Mouse (Mus musculus) macrophage (primary cell): Measurements from ENCODE around the gene Hist1h2ae. TPM values are rescaled to one million over a fixed set of nuclear protein-coding genes. Genes with fewer than 3 reads are reported as not detected.
A peak's percentile ranks its signal among the peaks of the same experiment; 100 is the strongest.
"Not testable (repeated sequence)": the region's sequence is repeated elsewhere in the genome, so short reads cannot be mapped to it uniquely, and the experiment has no call there.

Source experiments
- H3K27ac ChIP-seq: fragments of 350-480 bp; formaldehyde crosslinking; 2 replicates; pipeline ENCODE4 v1.9.0; 2021
- H3K36me3 ChIP-seq: fragments of 350-480 bp; formaldehyde crosslinking; 2 replicates; pipeline ENCODE4 v1.9.0; 2021; ENCODE audit errors: inconsistent target
- H3K4me3 ChIP-seq: fragments of 350-480 bp; formaldehyde crosslinking; 2 replicates; pipeline ENCODE4 v1.9.0; 2021; ENCODE audit errors: inconsistent target
- H3K79me2 ChIP-seq: fragments of 350-480 bp; formaldehyde crosslinking; 2 replicates; pipeline ENCODE4 v1.9.0; 2021; ENCODE audit errors: inconsistent target
- WGBS: methylation state at CpG from one replicate; pipeline ENCODE4 v1.1.7; 2026; ENCODE audit warnings: inconsistent platforms; ENCODE audit not compliant: missing documents; 5-methylcytosine and 5-hydroxymethylcytosine counted together
- polyA plus RNA-seq: library from polyadenylated mRNA; stranded (reverse); fragments of 250-400 nt; gene quantifications from 3 replicates; pipeline ENCODE4 v1.2.4, GENCODE M21; 2018; ENCODE audit warnings: inconsistent platforms

Gene Hist1h2ae
- polyA plus RNA-seq, 1 experiment from 2014 or later = 0.70 TPM

DNA sequence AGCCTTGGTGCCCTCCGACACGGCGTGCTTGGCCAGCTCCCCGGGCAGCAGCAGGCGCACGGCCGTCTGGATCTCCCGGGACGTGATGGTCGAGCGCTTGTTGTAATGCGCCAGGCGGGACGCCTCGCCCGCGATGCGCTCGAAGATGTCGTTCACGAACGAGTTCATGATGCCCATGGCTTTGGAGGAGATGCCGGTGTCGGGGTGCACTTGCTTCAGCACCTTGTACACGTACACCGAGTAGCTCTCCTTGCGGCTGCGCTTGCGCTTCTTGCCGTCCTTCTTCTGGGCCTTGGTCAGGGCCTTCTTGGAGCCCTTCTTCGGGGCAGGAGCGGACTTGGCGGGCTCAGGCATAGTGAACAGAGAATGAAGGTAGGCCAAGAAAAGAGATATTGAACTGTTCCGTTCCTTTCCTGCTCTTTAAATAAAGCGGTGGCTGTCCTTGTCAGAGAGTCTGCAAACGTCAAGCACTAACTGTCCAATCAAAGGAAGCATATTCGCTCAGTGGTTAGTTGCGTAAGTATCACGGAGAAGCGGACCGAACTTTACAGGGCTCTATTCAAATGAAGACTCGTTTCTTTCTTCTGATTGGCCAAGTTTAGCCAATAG, 27.9 kb downstream of the Hist1h2ae start, which contains the start of gene Hist1h2bh:
Gene Hist1h2bh (minus strand): TSS at position 394 of the 609 bp plus-strand sequence.
- H3K4me3 ChIP-seq = peak within 1 kb of the TSS; percentile 43
- not testable (repeated sequence) for H3K36me3 ChIP-seq
- 2% methylated on average over 18 of the region's 42 CpGs for WGBS

DNA sequence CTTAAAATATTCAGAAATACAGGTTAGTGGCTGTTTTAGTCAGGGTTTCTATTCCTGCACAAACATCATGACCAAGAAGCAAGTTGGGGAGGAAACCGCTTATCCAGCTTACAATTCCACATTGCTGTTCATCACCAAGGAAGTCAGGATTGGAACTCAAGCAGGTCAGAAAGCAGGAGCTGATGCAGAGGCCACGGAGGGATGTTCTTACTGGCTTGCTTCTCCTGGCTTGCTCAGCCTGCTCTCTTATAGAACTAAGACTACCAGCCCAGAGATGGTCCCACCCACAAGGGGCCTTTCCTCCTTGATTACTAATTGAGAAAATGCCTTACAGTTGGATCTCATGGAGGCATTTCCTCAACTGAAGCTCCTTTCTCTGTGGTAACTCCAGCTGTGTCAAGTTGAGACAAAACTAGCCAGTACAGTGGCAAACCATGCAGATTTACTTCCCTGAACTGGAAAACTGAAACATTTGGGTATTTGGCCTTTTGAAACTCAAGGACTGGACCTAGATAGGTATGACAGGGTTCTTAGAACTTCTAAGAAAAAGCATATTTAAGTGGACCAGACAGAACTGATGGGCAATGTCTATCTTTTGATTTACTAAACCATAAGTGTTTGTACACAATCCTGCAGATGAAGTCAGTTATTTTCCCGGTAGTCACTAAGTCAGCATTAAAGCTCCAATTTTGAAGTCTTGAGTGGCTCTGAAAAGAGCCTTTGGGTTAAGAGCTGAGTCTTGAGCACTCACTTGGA, 28.6 kb downstream of the Hist1h2ae start:
- not testable (repeated sequence) for H3K79me2 ChIP-seq, H3K36me3 ChIP-seq
- Histone ChIP-seq H3K4me3 (peak overlapping the region; percentile 43), H3K27ac (peak overlapping the region; percentile 84)
- 0% methylated on average over 2 of the region's 3 CpGs for WGBS

More for the DNA sequence above, 27.9 kb downstream of the Hist1h2ae start, which contains the start of gene Hist1h2bh:
- peak within 1 kb of the TSS; percentile 84 for H3K27ac ChIP-seq
- H3K79me2 ChIP-seq = not testable (repeated sequence)

DNA sequence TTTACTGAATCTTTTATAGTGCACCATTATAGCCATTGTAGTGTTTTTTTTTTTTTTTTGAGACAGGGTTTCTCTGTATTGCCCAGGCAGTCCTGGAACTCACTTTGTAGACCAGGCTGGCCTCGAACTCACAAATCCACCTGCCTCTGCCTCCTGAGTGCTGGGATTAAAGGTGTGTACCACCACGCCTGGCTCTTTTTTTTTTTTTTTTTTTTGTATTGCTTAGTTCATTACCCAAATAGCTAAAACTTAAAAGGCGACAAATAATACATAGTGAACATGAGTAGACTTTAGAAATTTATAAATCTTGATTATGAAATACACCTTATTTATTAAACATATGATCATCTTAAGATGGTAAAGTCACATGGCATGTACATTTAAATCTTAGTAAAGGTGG, 29.5 kb downstream of the Hist1h2ae start:
- WGBS = 60% methylated on average over 1 of the region's 3 CpGs
- Histone ChIP-seq H3K27ac (no peak overlapping the region), H3K4me3 (peak overlapping the region; percentile 43; the same call in 1 of the 2 replicates), H3K36me3 (no peaks in the 10 kb centered on the region), H3K79me2 (no peaks in the 10 kb centered on the region)

DNA sequence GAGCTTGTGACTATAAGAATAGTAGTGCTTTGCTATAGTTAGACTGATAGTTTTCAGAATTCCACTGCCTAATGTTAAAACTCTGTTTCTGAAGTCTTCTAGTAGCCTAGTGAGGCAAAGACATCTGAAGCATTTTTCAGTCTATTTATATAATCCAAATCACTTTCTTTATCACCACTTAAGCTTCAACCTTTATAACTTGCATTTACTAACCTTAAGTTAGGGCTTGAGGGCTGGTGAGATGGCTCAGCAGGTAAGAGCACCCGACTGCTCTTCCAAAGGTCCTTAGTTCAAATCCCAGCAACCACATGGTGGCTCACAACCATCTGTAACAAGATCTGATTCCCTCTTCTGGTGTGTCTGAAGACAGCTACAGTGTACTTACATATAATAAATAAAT, 31.2 kb downstream of the Hist1h2ae start:
- WGBS = no CpG with 5 or more reads among the region's 1 CpGs
- not testable (repeated sequence) for H3K4me3 ChIP-seq, H3K27ac ChIP-seq, H3K79me2 ChIP-seq, H3K36me3 ChIP-seq

DNA sequence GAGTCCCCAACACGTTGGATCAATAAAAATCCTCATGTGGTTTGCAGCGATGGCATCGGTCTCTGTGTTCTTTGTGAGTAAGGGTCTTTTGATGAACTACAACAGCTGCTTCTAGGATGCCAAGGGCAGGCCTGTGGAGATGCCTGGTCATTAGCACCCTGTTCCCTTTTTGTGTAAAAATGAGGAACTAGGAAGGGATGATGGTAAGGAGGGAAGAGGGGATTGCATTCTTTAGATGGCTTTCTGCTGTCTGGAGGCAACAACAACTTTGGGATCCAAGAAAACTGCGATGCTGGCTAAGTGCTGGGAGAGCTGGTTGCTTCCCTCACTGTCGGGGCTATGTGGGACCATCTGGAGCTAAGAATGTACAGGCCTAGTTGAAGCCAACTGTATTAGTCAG, 32.8 kb downstream of the Hist1h2ae start:
- Histone ChIP-seq H3K4me3 (no peak overlapping the region), H3K36me3 (no peaks in the 10 kb centered on the region), H3K79me2 (no peaks in the 10 kb centered on the region), H3K27ac (no peak overlapping the region; the same call in 1 of the 2 replicates)
- WGBS = 79% methylated on average over 5 of the region's 5 CpGs

DNA sequence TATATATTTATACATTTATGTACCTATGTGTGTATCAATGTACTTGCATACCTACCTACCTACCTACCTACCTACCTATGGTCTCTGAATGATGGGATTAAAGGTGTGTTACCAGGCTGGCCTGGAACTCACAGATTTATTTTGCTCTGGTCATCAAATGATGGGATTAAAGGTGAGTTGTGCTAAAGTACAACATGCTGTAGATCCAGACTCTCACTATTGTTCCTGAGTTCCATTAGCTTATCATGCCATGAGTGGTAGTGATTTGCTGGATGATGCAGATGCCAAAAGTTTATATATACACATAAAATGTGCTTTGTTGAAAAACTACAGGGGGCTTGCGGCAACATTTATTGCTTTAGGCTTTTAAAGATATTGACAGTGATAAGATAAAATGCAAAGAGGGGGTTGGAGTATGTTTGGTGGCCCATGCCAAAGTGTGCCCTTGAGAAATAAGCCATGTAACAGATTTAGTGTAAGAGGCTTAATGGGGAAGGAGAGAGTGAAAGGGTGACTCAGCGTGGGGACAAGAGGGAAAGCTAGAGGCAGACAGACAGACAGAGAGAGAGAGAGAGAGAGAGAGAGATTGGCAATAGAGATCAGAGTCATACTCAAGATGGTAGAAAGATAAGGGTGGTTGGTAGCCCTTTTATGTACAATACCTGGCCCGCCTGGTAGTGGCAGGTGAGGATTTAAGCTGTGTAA, 33.9 kb downstream of the Hist1h2ae start:
- 75% methylated on average over 2 of the region's 3 CpGs for WGBS
- peak overlapping the region; percentile 39; the same call in 1 of the 2 replicates for H3K4me3 ChIP-seq
- H3K27ac ChIP-seq = peak overlapping the region; percentile 51; the same call in 1 of the 2 replicates
- no peaks in the 10 kb centered on the region for H3K79me2 ChIP-seq
- no peaks in the 10 kb centered on the region for H3K36me3 ChIP-seq

DNA sequence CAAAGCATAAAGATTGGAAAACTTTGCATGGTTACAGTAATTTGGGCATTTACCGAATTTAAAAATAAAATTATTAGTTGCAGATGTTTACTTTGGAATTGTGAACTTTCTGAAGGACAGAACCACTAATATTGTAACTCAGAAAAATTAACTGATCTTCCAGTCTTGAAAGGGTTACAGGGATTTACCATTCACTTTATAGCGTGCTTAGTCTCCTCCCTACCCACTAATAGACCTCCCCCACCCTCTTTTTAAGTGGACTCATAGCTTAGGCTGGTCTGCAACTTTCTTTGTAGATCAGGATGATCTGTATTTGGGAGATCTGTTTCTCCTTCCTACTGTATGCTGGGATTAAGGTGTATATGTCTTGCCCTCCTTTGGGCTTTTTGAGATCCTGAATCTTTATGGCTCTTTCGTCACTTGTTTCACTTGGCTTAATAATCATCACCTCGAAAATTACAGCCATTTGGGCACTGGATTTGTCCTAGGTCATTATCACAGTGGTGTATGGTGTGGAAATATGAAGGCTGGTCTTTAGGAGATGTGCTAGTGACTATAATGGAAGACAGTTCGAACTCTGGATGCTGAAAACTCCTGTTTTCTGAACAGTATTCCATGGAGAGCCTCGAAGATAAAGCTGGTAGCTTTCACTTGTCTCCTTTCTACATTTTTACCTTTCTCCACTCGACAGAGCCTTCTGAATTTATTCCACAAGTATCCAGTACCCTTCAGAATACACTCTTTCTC, 34.8 kb downstream of the Hist1h2ae start:
- no peaks in the 10 kb centered on the region for H3K79me2 ChIP-seq
- H3K36me3 ChIP-seq = no peaks in the 10 kb centered on the region
- peak overlapping the region; percentile 39 for H3K4me3 ChIP-seq
- peak overlapping the region; percentile 51 for H3K27ac ChIP-seq
- 45% methylated on average over 7 of the region's 7 CpGs for WGBS

DNA sequence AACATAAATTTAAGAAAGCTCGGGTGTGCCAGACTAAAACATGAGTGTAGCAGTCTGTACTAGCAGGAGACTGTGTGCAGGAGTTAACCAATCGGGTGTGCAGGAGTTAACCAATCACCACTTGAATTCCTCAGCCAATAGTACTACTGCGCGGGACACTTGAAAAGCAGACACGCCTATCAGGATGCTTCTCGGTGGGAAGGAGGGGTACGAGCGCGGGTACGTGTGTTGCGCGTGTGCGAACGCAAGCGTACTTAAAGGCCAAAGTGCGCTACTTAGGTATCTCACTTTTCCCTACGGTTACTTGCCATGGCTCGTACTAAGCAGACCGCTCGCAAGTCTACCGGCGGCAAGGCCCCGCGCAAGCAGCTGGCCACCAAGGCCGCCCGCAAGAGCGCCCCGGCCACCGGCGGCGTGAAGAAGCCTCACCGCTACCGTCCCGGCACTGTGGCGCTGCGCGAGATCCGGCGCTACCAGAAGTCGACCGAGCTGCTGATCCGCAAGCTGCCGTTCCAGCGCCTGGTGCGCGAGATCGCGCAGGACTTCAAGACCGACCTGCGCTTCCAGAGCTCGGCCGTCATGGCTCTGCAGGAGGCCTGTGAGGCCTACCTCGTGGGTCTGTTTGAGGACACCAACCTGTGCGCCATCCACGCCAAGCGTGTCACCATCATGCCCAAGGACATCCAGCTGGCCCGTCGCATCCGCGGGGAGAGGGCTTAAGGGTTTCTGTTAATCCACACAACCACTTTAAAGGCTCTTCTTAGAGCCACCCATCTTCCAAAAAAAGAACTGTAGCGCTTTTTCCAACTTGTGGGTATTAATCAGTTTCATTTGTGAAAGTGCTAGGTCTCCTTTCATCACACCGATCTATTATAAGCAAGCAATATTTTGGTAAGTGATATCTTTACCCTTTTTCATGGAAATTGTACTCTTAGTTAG, 35.6 kb downstream of the Hist1h2ae start, which contains the start of gene Hist1h3g:
Gene Hist1h3g (plus strand): TSS at position 286 of the 939 bp plus-strand sequence.
- Histone ChIP-seq H3K27ac (peak within 1 kb of the TSS; percentile 89), H3K4me3 (peak within 1 kb of the TSS; percentile 41)
- not testable (repeated sequence) for H3K79me2 ChIP-seq, H3K36me3 ChIP-seq
- under 1% methylated on average over 22 of the region's 62 CpGs for WGBS

DNA sequence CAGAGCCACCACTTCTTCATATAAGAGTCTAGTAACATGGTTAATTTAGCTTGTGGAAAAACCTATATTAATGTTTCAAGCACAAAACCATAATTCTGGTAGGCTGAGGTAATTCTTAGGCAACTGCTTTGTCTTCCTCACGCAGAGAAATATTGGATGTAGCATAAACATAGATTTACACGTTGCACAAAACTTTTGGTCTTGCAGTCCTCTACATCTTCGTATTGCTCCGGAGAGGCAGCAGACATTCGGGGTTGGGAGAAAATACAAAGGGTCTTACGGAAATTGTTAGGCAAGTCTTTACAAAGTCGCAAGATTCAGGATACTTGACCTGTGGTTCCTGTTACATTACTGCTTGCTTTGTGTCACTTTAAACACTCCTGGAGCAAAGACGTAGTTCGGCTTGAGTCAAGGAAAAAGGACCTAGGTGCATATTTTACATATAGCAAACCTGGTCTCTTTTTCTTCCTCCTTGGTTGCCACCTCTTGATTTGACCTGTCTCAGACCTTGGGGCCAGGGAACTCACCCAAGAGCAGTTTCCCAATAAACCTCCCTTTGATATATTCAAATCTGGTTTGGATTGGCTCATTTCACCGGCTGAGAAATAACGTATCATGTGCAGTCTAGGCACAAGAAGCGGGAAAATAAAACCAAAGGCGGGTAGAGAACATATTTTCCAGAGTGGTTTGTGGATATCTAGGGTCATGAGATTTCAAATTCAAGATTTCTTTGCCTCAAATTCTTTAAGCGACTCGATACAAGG, 36.5 kb downstream of the Hist1h2ae start:
- H3K36me3 ChIP-seq = no peaks in the 10 kb centered on the region
- peak overlapping the region; percentile 89 for H3K27ac ChIP-seq
- no peaks in the 10 kb centered on the region for H3K79me2 ChIP-seq
- WGBS = 1% methylated on average over 15 of the region's 15 CpGs
- H3K4me3 ChIP-seq = peak overlapping the region; percentile 41

DNA sequence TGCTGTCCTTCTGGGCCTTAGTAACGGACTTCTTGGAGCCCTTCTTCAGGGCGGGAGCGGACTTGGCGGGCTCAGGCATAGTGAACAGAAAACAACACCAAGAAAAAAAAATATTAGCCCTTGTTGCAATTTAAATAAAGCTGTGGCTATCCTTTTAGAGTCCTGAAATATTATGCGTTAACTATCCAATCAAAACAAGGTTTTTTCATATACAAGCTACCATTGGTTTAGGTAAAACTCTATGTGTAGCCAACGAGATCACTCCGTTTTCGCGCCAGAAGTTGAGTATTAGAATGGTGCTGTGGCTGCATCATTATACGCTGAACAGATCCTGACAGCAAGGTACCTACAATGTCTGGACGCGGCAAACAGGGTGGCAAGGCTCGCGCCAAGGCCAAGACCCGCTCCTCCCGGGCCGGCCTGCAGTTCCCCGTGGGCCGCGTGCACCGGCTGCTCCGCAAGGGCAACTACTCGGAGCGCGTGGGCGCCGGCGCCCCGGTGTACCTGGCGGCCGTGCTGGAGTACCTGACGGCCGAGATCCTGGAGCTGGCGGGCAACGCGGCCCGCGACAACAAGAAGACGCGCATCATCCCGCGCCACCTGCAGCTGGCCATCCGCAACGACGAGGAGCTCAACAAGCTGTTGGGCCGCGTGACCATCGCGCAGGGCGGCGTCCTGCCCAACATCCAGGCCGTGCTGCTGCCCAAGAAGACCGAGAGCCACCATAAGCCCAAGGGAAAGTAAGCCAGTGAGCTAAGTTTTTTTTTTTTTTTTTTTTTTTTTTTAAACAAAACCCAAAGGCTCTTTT, 37.3 kb downstream of the Hist1h2ae start, which contains the start of gene Hist1h2af:
Gene Hist1h2af (plus strand): TSS at position 347 of the 808 bp plus-strand sequence.
- Histone ChIP-seq H3K4me3 (peak within 1 kb of the TSS; percentile 41), H3K27ac (peak within 1 kb of the TSS; percentile 91)
- WGBS = 4% methylated on average over 12 of the region's 53 CpGs
- H3K79me2 ChIP-seq, H3K36me3 ChIP-seq: not testable (repeated sequence)

DNA sequence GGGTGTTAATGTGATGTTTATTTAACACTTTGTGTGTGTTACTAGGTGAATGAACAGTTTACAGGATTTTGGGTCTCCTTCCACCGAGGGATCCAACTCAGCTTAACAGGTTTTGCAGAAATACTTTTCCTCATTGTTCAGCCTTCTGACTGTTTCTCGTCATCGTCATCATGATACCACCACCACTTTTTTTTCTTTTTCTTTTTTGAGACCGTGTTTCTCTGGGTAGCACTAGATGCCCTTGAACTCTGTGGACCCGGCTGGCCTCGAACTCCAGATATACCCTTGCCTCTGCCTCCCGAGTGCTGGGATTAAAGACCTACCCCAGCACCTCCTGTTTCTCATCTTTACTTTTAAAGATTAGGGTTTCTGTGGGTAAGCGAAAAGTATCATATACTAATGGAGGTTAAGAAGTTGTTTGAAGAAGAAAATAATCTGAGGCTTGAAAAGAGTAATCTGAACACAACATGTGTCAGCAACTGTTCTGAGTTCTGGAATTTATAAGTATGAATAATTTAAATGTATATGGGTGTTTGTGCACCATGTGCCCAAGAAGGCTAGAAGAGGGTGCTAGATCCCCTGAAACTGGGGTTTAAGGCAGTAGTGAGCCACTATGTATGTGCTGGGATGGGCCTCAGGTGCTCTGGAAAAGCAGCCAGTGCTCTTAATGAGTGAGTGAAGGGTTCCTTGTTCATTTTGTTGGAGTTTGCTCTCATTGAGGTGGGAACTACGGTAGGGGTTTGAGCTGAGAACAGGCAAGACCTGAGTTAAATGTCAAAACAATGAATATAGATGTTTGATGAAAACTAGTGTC, 38.6 kb downstream of the Hist1h2ae start:
- WGBS = 36% methylated on average over 9 of the region's 9 CpGs
- peak overlapping the region; percentile 91 for H3K27ac ChIP-seq
- H3K36me3 ChIP-seq = no peaks in the 10 kb centered on the region
- peak overlapping the region; percentile 37 for H3K4me3 ChIP-seq
- no peaks in the 10 kb centered on the region for H3K79me2 ChIP-seq
